Mouse (Mus musculus) adrenal gland, adult (tissue): ENCODE results near the gene Thumpd3.

ENCODE experiments used
- DNase-seq, 2 experiments: peaks; one replicate each; pipeline ENCODE4 v3.0.0; 2022 to 2023; ENCODE audit warnings: low spot score in 1 of 2; ENCODE audit not compliant: inconsistent age in 2 of 2

Thumpd3 gene

GRCm38 (mm10) chr6:113046041-113046975, at the start of gene Thumpd3:
TSS of gene Thumpd3 (plus strand) at chr6:113046225.
- peak; percentile 98 to 99 for DNase-seq

- peak; percentile 31 to 53 for DNase-seq
These were observed 46.8 kb upstream of the Thumpd3 start for GRCm38 (mm10) chr6:112999199-112999598.

DNA sequence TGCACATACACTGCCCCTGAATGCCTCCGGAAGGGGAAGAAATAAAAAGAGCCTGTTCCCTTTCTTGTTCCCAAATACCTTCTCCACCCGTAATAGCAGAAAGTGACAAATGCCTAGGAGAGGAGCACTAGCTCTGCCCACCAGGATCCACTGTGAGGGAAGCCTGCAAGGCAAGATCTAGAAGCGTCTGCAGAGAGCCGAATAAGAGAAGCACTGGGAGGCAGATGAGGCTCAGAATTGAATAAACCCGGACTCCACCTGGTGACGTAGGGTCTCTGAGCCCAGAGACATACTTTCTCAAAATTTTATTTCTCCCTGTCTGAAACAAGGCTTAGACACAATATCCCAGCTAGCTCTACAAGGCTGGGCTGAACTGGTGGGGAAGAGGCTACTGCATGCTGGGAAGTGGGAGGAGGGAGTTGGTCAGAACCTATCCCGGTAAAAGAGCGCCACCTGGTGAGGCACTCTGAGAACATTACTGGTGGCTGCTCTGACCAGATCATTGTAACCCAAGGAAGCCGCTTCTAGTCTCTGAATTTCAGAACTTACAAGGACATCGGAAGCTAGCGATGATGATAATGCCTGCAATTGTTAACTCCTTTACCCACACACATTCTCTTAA, 45.2 kb upstream of the Thumpd3 start:
- peak; percentile 86 to 94 for DNase-seq

- DNase-seq: no peak
These were observed 44.3 kb upstream of the Thumpd3 start for GRCm38 (mm10) chr6:113001719-113002118.

DNA sequence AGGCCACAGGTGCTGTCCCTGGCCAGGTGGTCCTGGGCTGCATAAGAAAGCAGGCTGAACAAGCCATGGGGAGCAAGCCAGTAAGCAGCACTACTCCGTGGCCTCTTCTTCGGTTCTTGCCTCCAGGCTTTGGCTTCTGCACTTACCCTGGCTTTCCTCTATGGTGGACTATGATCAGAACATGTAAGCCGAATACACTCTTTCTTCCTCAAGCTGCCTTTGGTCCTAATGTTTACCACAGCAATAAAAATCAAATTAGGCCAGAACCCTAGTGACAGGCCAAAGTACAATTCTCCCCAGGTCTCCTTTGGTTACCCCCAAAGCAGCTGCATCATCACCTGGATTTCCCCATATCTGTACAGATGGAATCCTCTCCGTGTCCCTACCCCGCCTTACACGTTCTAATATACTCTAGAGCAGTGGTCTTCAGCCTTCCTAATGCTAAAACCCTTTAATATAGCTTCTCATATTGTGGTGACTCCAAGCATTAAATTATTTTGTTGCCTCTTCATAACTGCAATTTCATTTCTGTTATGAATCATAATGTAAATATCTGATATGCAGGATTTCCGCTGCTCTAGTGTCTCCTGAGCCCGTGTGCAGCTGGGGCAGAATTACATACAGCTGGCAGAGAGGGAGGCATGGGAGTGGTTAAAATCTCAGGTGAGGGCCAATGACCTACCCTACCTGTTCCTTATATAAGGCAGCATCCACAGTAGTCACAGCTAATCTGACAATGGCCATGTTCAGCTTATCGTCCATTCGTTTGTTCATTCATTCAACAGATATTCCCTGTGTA, 42.5 kb upstream of the Thumpd3 start:
- no peak for DNase-seq

DNA sequence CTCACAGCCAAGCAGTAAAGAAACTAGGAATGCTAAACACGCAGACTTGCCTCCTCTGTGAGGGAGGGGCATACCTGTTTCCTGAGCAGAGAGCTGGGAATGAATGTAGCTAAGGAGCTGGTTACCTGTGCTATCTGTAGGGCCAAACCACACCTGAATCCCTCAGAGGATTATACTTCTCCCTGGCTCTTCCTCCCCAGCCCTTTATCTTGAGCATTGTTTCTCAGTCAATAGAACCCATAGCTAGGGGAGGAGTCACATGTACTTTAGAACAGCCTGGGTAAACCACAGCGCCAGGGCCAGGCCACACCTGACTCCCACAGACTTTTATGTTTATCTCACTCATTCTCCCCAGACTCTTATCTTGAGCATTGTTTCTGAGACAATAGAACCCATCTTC, 39.2 kb upstream of the Thumpd3 start:
- no peak for DNase-seq

DNA sequence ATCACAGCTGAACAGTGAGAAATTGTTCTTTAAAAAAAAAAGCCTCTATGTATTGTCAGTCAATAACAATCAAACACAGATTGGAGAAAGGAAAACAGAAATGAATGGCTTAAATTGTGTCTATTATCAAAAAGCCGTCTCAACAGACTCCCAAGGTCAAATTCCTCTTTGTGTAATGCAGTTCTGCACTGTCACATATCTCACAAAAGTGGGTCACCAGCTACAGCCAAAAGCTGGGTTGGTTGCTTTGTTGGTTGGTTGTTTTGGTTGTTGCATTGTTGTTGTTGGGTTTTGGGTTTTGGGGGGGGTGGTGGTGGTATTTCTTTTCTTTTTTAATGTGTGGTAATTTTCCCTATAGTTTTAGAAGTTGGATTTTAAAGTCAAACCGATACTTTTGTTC, 34.1 kb upstream of the Thumpd3 start:
- peak in 1 of 2 experiments; percentile 40 for DNase-seq

- peak; percentile 60 to 70 for DNase-seq
These were observed 33.5 kb upstream of the Thumpd3 start for GRCm38 (mm10) chr6:113012495-113012941.

- DNase-seq: peak in 1 of 2 experiments; percentile 20
These were observed 32.5 kb upstream of the Thumpd3 start for GRCm38 (mm10) chr6:113013550-113013949.

GRCm38 (mm10) chr6:113017500-113018047, 28.5 kb upstream of the Thumpd3 start:
- no peak for DNase-seq

DNA sequence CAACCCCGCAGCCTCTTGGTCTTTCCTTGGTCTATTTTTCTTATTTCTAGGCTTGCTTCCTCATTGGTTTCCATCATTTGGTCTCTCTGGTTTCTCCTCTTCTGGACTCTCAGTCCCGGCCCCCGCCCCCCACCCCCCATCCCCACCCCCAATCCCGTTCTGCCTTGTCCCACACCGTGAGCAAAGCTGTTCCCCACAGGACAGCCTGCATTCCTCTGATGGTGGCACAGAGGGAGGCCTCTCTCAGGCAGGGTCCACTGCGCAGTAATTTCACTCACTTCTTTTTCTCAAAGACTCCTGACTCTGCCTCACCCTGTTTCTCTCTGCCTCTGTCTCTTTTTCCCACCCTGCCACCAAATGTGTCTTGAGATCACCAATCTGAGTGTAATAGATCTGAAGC, 27.9 kb upstream of the Thumpd3 start:
- DNase-seq: no peak

DNA sequence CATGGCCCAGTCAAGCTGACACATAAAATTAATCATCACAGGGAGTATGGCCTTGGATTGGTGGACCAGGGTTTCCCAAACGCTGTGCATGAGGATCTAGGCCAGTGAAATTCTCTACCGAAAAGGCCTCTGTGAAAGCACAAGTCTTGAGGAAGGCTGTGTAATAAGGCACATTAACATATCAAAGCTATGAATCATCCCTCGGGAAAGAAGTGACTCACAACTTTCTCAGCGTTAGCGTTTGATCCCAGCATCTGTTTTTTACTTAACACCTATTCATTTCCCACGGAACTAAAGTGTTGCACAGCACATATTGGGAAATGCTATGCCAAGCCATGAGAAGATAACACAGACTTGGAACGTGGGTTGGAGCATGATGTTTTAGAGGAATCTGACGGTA, 21.2 kb upstream of the Thumpd3 start:
- peak; percentile 73 to 88 for DNase-seq

GRCm38 (mm10) chr6:113025774-113026173, 20.3 kb upstream of the Thumpd3 start:
- no peak for DNase-seq

- no peak for DNase-seq
These were observed 18.6 kb upstream of the Thumpd3 start for GRCm38 (mm10) chr6:113027446-113027845.

- DNase-seq: no peak
These were observed 17.0 kb upstream of the Thumpd3 start for GRCm38 (mm10) chr6:113029006-113029405.

DNA sequence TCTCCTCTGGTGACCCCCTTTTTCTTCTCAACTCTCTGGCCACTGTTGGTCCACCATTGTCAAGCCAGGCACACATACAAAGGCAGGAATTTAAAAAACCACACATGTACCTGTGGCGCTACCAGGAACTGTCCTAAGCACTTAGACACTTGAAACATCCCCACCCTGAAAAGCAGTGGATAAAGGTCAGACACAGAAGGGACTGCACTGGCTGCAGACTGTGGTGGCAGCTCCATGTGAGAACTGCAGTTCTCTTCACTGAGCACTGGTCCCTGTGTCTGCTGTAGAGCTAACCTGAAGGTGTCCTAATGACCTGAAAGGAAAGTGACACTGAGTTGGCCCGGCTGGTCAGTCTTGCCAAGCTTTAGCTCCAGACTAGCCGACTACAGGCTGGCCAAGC, 15.5 kb upstream of the Thumpd3 start:
- peak in 1 of 2 experiments; percentile 44 for DNase-seq

DNA sequence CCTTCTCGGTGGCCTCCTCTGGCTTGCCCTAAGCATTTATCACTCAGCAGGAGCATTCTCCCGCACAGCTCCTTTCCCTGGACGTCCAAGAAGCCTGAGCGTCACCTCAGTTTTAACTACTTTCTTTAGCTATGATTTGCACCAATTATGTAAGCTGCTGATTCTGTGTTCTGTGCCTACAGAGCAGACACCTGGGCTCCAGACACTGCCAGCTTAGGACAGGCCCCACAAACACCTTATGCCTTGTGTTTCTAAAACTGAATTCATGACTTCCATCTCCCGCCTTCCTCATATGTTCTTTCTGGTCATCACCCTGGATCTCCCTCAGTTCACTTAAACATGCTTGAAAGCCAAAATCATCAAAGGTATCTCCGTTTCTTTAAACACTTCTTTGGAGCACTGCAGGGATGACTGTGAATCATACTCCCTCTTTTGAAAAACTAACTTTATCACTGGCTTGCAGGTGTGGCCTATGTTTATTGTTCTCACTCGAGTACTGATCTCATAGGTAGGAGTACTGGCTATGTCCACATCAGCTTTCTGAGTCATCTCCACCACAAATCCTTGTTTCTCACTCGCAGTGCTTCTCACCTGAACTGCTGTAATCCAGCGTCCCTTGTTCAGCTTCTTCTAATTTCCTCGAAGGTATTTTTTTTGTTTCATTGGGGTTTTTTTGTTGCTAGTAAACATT, 14.9 kb upstream of the Thumpd3 start:
- DNase-seq: no peak

DNA sequence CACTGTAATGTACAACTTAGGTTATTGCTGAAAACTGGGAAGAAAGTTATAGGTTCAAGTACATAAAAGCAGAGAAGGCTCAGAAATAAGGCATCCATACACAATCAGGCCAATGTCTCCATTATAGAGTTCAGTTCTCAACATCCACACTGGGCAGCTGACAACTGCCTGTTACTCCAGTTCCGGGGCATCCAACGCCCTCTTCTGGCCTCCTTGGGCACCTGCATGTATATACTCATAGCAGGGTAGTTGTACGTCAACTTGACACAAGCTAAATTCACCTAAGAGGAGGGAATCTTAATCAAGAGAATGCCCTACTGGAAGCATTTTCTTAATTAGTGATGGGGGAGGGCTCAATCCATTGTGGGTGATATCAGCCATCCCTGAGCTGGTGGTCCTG, 13.9 kb upstream of the Thumpd3 start:
- DNase-seq: no peak

DNA sequence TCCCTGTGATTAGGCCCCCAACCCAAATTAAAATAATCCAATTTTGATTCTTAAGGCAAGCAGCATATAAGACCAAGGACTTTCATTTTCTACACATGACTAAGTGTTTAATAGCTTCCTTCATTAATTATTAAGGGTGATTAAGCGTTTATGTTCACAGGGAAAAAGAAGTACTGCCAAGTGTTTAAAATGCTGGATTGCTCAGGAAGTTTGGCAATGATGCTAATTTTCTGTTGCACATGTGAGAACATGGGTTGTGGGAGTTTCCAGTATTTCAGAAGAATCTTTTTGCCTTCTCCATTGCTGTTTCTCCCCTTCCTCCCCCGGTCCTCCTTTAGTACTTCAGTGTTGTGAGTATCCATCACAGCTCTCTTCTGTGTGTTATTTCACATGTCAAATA, 12.8 kb upstream of the Thumpd3 start:
- DNase-seq: no peak

DNA sequence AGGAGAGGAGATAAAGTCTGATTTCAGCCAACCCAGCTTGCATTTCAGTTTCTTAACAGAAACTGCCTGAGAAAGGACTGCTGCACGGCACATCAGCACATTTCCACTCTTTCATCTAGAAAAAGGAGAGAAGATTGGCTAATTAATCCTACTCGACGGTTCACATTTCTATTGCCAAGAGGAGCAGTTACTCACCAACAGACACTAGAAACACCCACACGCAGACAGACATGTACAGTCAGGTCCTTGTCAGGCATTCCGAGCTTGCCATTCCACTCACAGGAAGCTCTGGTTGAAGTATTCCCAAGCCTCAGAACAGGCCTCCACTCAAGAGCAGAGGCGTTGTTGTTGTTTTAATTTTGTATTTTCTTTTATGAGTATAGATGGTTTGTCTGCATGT, 11.6 kb upstream of the Thumpd3 start:
- DNase-seq: no peak
